Mouse (Mus musculus): ENCODE results near the gene Ckb. TPM values are rescaled to one million over a fixed set of nuclear protein-coding genes. Genes with fewer than 3 reads are reported as not detected.

Gene Ckb
- total and polyA plus RNA-seq, 3 experiments, result 0.08 TPM; not detected in 2

GRCm38 (mm10) chr12:111698346-111698913 is 26.3 kb upstream of the Ckb start:
- H3K4me1 ChIP-seq (ENCODE audit: control insufficient read depth in 1 of 2, insufficient read depth in 2 of 2, low read length in 2 of 2), result no peaks in the 10 kb centered on the region
- H3K27ac ChIP-seq (ENCODE audit: control insufficient read depth, low read depth, low read length), result no peak overlapping the region
- no peaks in the 10 kb centered on the region for H3K36me3 ChIP-seq (ENCODE audit: control insufficient read depth in 1 of 2, insufficient read depth in 2 of 2, low read length in 2 of 2)
- TF ChIP-seq MXI1 (IDR thresholded peaks at IDR 0.05; ENCODE audit: low read depth, low read length) (no peak), TCF12 (IDR thresholded peaks at IDR 0.05; ENCODE audit: low read depth, low read length) (no peak), MYC (IDR thresholded peaks at IDR 0.05; ENCODE audit: low read depth, low read length) (no peak), CHD2 (IDR thresholded peaks at IDR 0.05; ENCODE audit: low read length) (no peak), MAFK (IDR thresholded peaks at IDR 0.05; ENCODE audit: borderline replicate concordance, low read depth, low read length) (no peak), ZMIZ1 (IDR thresholded peaks at IDR 0.05; ENCODE audit: low read depth, low read length) (no peak), ZNF384 (IDR thresholded peaks at IDR 0.05; ENCODE audit: low read depth, low read length) (no peak), POLR2AphosphoS2 (IDR thresholded peaks at IDR 0.05; ENCODE audit: low read length) (no peak), BHLHE40 (IDR thresholded peaks at IDR 0.05; ENCODE audit: borderline replicate concordance, low read depth, low read length) (no peak), POLR2A (IDR thresholded peaks at IDR 0.05; ENCODE audit: control insufficient read depth in 1 of 2, insufficient read depth in 1 of 2, low read depth in 1 of 2, low read length in 2 of 2, poor library complexity in 1 of 2) (no peak), MYB (IDR thresholded peaks at IDR 0.05; ENCODE audit: low read depth, low read length) (no peak), ZKSCAN1 (IDR thresholded peaks at IDR 0.05; ENCODE audit: low read depth, low read length) (no peak), USF2 (IDR thresholded peaks at IDR 0.05; ENCODE audit: borderline replicate concordance in 1 of 2, insufficient read depth in 1 of 2, low read depth in 1 of 2, low read length in 2 of 2) (no peak), NRF1 (IDR thresholded peaks at IDR 0.05; ENCODE audit: insufficient read depth, low read depth, low read length, poor library complexity, severe bottlenecking) (no peak), ETS1 (IDR thresholded peaks at IDR 0.05; ENCODE audit: low read depth, low read length) (no peak), CHD1 (IDR thresholded peaks at IDR 0.05; ENCODE audit: low read depth, low read length) (no peak)
- H3K27me3 ChIP-seq (ENCODE audit: control insufficient read depth in 1 of 2, insufficient read depth in 2 of 2, low read length in 2 of 2), result no peaks in the 10 kb centered on the region
- H3K4me3 ChIP-seq (ENCODE audit: control insufficient read depth in 1 of 2, insufficient read depth in 1 of 2, low read depth in 2 of 2, low read length in 2 of 2), result no peak overlapping the region
- no peaks in the 10 kb centered on the region for H3K9me3 ChIP-seq (replicated peaks; ENCODE audit: insufficient read depth, low read length)
- DNase-seq (ENCODE audit: low read depth, low spot score), result no peak
- H3K79me2 ChIP-seq (ENCODE audit: control insufficient read depth, insufficient read depth, low read length, poor library complexity), result no peaks in the 10 kb centered on the region
- no peak overlapping the region for H3K9ac ChIP-seq (ENCODE audit: control insufficient read depth, low read depth, low read length, poor library complexity, severe bottlenecking)

GRCm38 (mm10) chr12:111697708-111698107 is 25.6 kb upstream of the Ckb start:
- H3K36me3 ChIP-seq (ENCODE audit: control insufficient read depth in 1 of 2, insufficient read depth in 2 of 2, low read length in 2 of 2), result no peaks in the 10 kb centered on the region
- no peak overlapping the region for H3K9ac ChIP-seq (ENCODE audit: control insufficient read depth, low read depth, low read length, poor library complexity, severe bottlenecking)
- no peaks in the 10 kb centered on the region for H3K27me3 ChIP-seq (ENCODE audit: control insufficient read depth in 1 of 2, insufficient read depth in 2 of 2, low read length in 2 of 2)
- no peak overlapping the region for H3K4me3 ChIP-seq (ENCODE audit: control insufficient read depth in 1 of 2, insufficient read depth in 1 of 2, low read depth in 2 of 2, low read length in 2 of 2)
- H3K4me1 ChIP-seq (ENCODE audit: control insufficient read depth in 1 of 2, insufficient read depth in 2 of 2, low read length in 2 of 2), result no peaks in the 10 kb centered on the region
- no peaks in the 10 kb centered on the region for H3K9me3 ChIP-seq (replicated peaks; ENCODE audit: insufficient read depth, low read length)
- H3K27ac ChIP-seq (ENCODE audit: control insufficient read depth, low read depth, low read length), result no peak overlapping the region
- no peaks in the 10 kb centered on the region for H3K79me2 ChIP-seq (ENCODE audit: control insufficient read depth, insufficient read depth, low read length, poor library complexity)
- TF ChIP-seq TCF12 (IDR thresholded peaks at IDR 0.05; ENCODE audit: low read depth, low read length) (no peak), CHD2 (IDR thresholded peaks at IDR 0.05; ENCODE audit: low read length) (no peak), MYC (IDR thresholded peaks at IDR 0.05; ENCODE audit: low read depth, low read length) (no peak), POLR2AphosphoS5 (IDR thresholded peaks at IDR 0.05; ENCODE audit: borderline replicate concordance, low read depth, low read length) (no peak), MXI1 (IDR thresholded peaks at IDR 0.05; ENCODE audit: low read depth, low read length) (no peak)
- DNase-seq (ENCODE audit: low read depth, low spot score), result no peak
